Comparison of ENCODE assay signal across 15 mouse cellular contexts in the genomic region with DNA sequence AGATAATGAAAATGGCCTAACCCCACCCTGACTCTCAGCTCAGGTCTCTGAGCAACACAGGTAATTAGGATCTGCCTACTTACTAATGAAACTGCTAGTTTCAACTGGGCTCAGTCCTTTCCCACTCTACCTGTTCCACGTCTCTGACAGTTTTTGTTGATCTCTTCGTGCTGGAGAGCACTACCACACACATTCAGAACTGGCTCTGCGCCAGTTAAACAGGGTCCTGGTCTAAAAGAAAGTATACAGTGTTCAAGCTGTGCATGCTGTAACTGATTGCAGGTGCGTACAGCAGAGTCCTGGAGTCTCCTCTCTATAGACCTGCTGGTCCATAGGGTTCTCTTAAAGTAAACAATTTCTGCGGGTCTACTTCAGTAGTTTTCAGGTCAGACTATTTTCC. TPM values are rescaled to one million over a fixed set of nuclear protein-coding genes. Genes with fewer than 3 reads are reported as not detected.
DNase-seq lines count a peak whose midpoint lies in the region; ATAC-seq and TF ChIP-seq lines count a peak whose summit lies in the region.
"Had no signal": no experiment of that assay in that cellular context is flagged by ENCODE, and none has a peak within 500 bp of the region (broad histone marks: within the 10 kb centered on the region; RNA-seq: fewer than 3 reads in every experiment).

No protein-coding gene starts in this region.

- no peak overlapping the region for H3K4me3 ChIP-seq in hindbrain, postnatal 0 days (ENCODE audit: low read length)
- no peak overlapping the region for H3K4me3 ChIP-seq in hindbrain, embryonic 12.5 days
- H3K4me3 ChIP-seq in lung, postnatal 0 days (ENCODE audit: low read depth, low read length) = no peak overlapping the region
- H3K4me3 ChIP-seq in midbrain, postnatal 0 days (ENCODE audit: low read depth, low read length) = no peak overlapping the region
- H3K4me3 ChIP-seq: liver, embryonic 13.5 days had no signal

- H3K9ac ChIP-seq in hindbrain, postnatal 0 days (replicated peaks; ENCODE audit: low read length) = no peak overlapping the region
- no peak overlapping the region for H3K9ac ChIP-seq in hindbrain, embryonic 12.5 days
- H3K9ac ChIP-seq in lung, postnatal 0 days (replicated peaks; ENCODE audit: low read depth) = no peak overlapping the region
- no peak overlapping the region for H3K9ac ChIP-seq in midbrain, postnatal 0 days (replicated peaks; ENCODE audit: low read length, poor library complexity, severe bottlenecking)
- H3K9ac ChIP-seq: forebrain, postnatal 0 days; liver, embryonic 13.5 days had no signal

- ATAC-seq in hindbrain, postnatal 0 days = no peak
- ATAC-seq in hindbrain, embryonic 12.5 days (ENCODE audit: low FRiP score) = no peak
- ATAC-seq in lung, postnatal 0 days = peak; percentile 40
- ATAC-seq in midbrain, postnatal 0 days (ENCODE audit: low FRiP score) = no peak
- ATAC-seq: forebrain, postnatal 0 days had no signal

- peak; percentile 26 for DNase-seq in hindbrain, postnatal 0 days (ENCODE audit: low spot score)
- DNase-seq in lung, postnatal 0 days (ENCODE audit: low spot score) = no peak
- DNase-seq in lung, postnatal 36 days = no peak
- DNase-seq in NIH3T3 (ENCODE audit: low read depth) (peak; percentile 33), MN1 (ENCODE audit: low spot score) (no peak)
- peak; percentile 25 for DNase-seq in midbrain, postnatal 0 days (ENCODE audit: low spot score)
- DNase-seq: adrenal gland, adult 8-10 months; cerebellum, adult 11 months; embryo, embryonic 11 days; forebrain, postnatal 0 days; heart, postnatal 14 days; liver, embryonic 13.5 days had no signal

- 64% methylated on average over 5 of the region's 5 CpGs for WGBS in hindbrain, postnatal 0 days
- WGBS in hindbrain, embryonic 12.5 days = 82% methylated on average over 5 of the region's 5 CpGs
- WGBS in lung, postnatal 0 days = 42% methylated on average over 5 of the region's 5 CpGs
- WGBS in midbrain, postnatal 0 days = 68% methylated on average over 5 of the region's 5 CpGs

- H3K4me2 ChIP-seq in hindbrain, postnatal 0 days (ENCODE audit: low read depth, low read length) = no peak overlapping the region
- H3K4me2 ChIP-seq in hindbrain, embryonic 12.5 days (replicated peaks) = no peak overlapping the region
- H3K4me2 ChIP-seq in lung, postnatal 0 days (replicated peaks; ENCODE audit: low read depth, low read length) = no peak overlapping the region
- H3K4me2 ChIP-seq in midbrain, postnatal 0 days (ENCODE audit: low read depth, low read length, poor library complexity, severe bottlenecking) = no peak overlapping the region
- H3K4me2 ChIP-seq: heart, embryonic 11.5 days; liver, embryonic 13.5 days had no signal

- H3K9me3 ChIP-seq in hindbrain, postnatal 0 days (ENCODE audit: low read length) = no peaks in the 10 kb centered on the region
- no peaks in the 10 kb centered on the region for H3K9me3 ChIP-seq in hindbrain, embryonic 12.5 days (replicated peaks)
- no peaks in the 10 kb centered on the region for H3K9me3 ChIP-seq in lung, postnatal 0 days (ENCODE audit: low read length)
- H3K9me3 ChIP-seq in midbrain, postnatal 0 days (ENCODE audit: low read length) = no peaks in the 10 kb centered on the region
- H3K9me3 ChIP-seq: liver, embryonic 13.5 days had no signal

- TF ChIP-seq EP300 in lung, postnatal 0 days (IDR thresholded peaks at IDR 0.05) = no peak

- no peaks in the 10 kb centered on the region for H3K27me3 ChIP-seq in hindbrain, postnatal 0 days (ENCODE audit: insufficient read depth, low read length)
- H3K27me3 ChIP-seq in hindbrain, embryonic 12.5 days = no peaks in the 10 kb centered on the region
- no peaks in the 10 kb centered on the region for H3K27me3 ChIP-seq in lung, postnatal 0 days (replicated peaks; ENCODE audit: insufficient read depth, low read length)
- no peaks in the 10 kb centered on the region for H3K27me3 ChIP-seq in midbrain, postnatal 0 days (ENCODE audit: insufficient read depth, low read length)
- H3K27me3 ChIP-seq: liver, embryonic 13.5 days had no signal

- no peak overlapping the region for H3K27ac ChIP-seq in hindbrain, postnatal 0 days
- no peak overlapping the region for H3K27ac ChIP-seq in hindbrain, embryonic 12.5 days
- peak overlapping the region; percentile 66 for H3K27ac ChIP-seq in lung, postnatal 0 days (ENCODE audit: low read length)
- H3K27ac ChIP-seq in midbrain, postnatal 0 days (ENCODE audit: low read depth, low read length) = no peak overlapping the region; the same call in 1 of the 2 replicates
- H3K27ac ChIP-seq: liver, embryonic 13.5 days had no signal

- TF ChIP-seq CTCF in hindbrain, postnatal 0 days (IDR thresholded peaks at IDR 0.05; ENCODE audit: low read depth) = no peak
- TF ChIP-seq CTCF in lung, postnatal 0 days (IDR thresholded peaks at IDR 0.05) = no peak
- TF ChIP-seq CTCF in midbrain, postnatal 0 days (IDR thresholded peaks at IDR 0.05) = no peak

- H3K4me1 ChIP-seq in hindbrain, postnatal 0 days (ENCODE audit: insufficient read depth, low read length) = no peaks in the 10 kb centered on the region
- peaks cover 8% of the 10 kb centered on the region; the same call in 1 of the 2 replicates for H3K4me1 ChIP-seq in hindbrain, embryonic 12.5 days
- H3K4me1 ChIP-seq in lung, postnatal 0 days (ENCODE audit: insufficient read depth, low read depth, low read length) = peaks cover 4% of the 10 kb centered on the region
- H3K4me1 ChIP-seq in midbrain, postnatal 0 days (ENCODE audit: insufficient read depth, low read length) = no peaks in the 10 kb centered on the region

- H3K36me3 ChIP-seq in hindbrain, postnatal 0 days (ENCODE audit: insufficient read depth, low read length) = no peaks in the 10 kb centered on the region
- H3K36me3 ChIP-seq in hindbrain, embryonic 12.5 days = peaks cover 9% of the 10 kb centered on the region; the same call in 1 of the 2 replicates
- no peaks in the 10 kb centered on the region for H3K36me3 ChIP-seq in lung, postnatal 0 days (ENCODE audit: insufficient read depth, low read length)
- no peaks in the 10 kb centered on the region for H3K36me3 ChIP-seq in midbrain, postnatal 0 days (ENCODE audit: insufficient read depth, low read length)
- H3K36me3 ChIP-seq: G1E; liver, embryonic 13.5 days had no signal

RNA-seq across cellular contexts. Expression of a gene that starts 41.3 kb away (rescaled TPM):
- 243 and 269 TPM in 2 replicates for total RNA-seq in hindbrain, postnatal 0 days (2014; rRNA removed)
- polyA plus RNA-seq in hindbrain, postnatal 0 days (2015; fragmentation: Nextera tagmentation; extraction: Ambion mirVana) = 57.3 and 57.8 TPM in 2 replicates
- 75.1 and 80.2 TPM in 2 replicates for polyA plus RNA-seq in hindbrain, embryonic 12.5 days (2016; fragmentation: Nextera tagmentation; extraction: Ambion mirVana)
- polyA plus RNA-seq in lung, postnatal 0 days (2015; fragmentation: Nextera tagmentation; extraction: Ambion mirVana) = 181 and 221 TPM in 2 replicates
- 338 and 390 TPM in 2 replicates for total RNA-seq in midbrain, postnatal 0 days (2014; rRNA removed)
- 59.7 and 73.3 TPM in 2 replicates for polyA plus RNA-seq in midbrain, postnatal 0 days (2015; fragmentation: Nextera tagmentation; extraction: Ambion mirVana)

Comparison
In these comparisons a context has a peak if more than half of its experiments do, and no peak if none do; other contexts are left out.
1. DNase-seq: peak in hindbrain, postnatal 0 days (single experiment), NIH3T3 (single experiment) and midbrain, postnatal 0 days (single experiment); none in lung, postnatal 0 days (single experiment), lung, postnatal 36 days (single experiment) and MN1 (single experiment).